Mouse (Mus musculus): Measurements from ENCODE around the gene St6galnac3. TPM values are rescaled to one million over a fixed set of nuclear protein-coding genes. Genes with fewer than 3 reads are reported as not detected.
"Not testable (repeated sequence)": the region's sequence is repeated elsewhere in the genome, so short reads cannot be mapped to it uniquely, and the experiment has no call there.

St6galnac3 gene
- polyA plus RNA-seq, 2 experiments: 20.7 to 36.0 TPM

DNA sequence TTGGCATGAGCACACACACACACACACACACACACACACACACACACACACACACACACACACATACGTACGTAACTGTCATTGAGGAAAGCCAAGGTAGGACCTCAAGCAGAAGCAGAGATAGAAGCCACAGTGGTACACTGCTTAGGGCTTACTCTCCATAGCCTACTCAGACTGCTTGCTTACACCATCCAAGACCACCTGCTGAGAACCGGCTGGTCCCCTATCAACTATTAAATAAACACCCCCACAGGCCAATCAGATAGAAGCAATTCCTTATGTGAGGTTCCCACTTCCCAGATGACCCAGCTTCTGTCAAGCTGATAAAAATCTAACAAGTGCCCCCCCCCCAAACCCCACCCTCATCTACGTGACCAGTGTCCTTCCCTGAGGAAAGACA is 330.2 kb downstream of the St6galnac3 start:
- no peak overlapping the region for H3K4me2 ChIP-seq (replicated peaks; ENCODE audit: low read depth, low read length, severe bottlenecking)
- no peak for DNase-seq (ENCODE audit: low spot score)
- H3K9me3 ChIP-seq (ENCODE audit: control insufficient read depth, low read length): no peaks in the 10 kb centered on the region
- no peaks in the 10 kb centered on the region; the same call in 1 of the 2 replicates for H3K4me1 ChIP-seq (ENCODE audit: control insufficient read depth, insufficient read depth, low read length)
- no peak overlapping the region for H3K27ac ChIP-seq (replicated peaks; ENCODE audit: low read depth, low read length)
- WGBS: 91% methylated on average over 4 of the region's 4 CpGs
- H3K4me3 ChIP-seq (replicated peaks; ENCODE audit: low read length): no peak overlapping the region
- no peaks in the 10 kb centered on the region for H3K27me3 ChIP-seq (ENCODE audit: control insufficient read depth, insufficient read depth, low read length)
- H3K36me3 ChIP-seq (ENCODE audit: control insufficient read depth, insufficient read depth, low read length): no peaks in the 10 kb centered on the region
- no peak overlapping the region for H3K9ac ChIP-seq (ENCODE audit: low read depth, low read length, severe bottlenecking)
- TF ChIP-seq POLR2A (IDR thresholded peaks at IDR 0.05; ENCODE audit: borderline replicate concordance, extremely low read depth, insufficient read depth, insufficient read length): no peak
- no peak for ATAC-seq (ENCODE audit: low FRiP score, low read depth)

DNA sequence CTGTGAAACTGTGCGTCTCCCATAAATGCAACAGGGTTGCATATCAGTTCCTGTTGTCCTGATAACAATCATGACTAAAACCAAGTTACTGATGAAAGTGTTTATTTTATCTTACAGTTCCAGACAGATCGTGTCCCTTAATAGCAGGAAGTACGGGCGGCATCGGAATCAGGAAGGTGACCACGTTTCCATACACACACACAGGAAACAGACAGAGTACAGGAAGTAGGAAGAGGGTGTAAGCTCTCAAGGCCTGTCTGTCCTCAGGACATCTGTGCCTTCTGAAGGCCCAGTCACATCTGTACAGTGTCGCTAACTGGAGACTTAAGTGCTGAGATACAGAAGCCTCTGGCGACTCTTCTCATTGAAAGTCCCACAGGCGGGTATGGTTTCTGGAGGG is 330.8 kb downstream of the St6galnac3 start:
- H3K4me1 ChIP-seq (ENCODE audit: control insufficient read depth, insufficient read depth, low read length): no peaks in the 10 kb centered on the region; the same call in 1 of the 2 replicates
- no peak overlapping the region for H3K4me3 ChIP-seq (replicated peaks; ENCODE audit: low read length)
- H3K27ac ChIP-seq (replicated peaks; ENCODE audit: low read depth, low read length): no peak overlapping the region
- DNase-seq (ENCODE audit: low spot score) (no peak), ATAC-seq (ENCODE audit: low FRiP score, low read depth) (no peak)
- no peak overlapping the region for H3K9ac ChIP-seq (ENCODE audit: low read depth, low read length, severe bottlenecking)
- no peaks in the 10 kb centered on the region for H3K27me3 ChIP-seq (ENCODE audit: control insufficient read depth, insufficient read depth, low read length)
- TF ChIP-seq POLR2A (IDR thresholded peaks at IDR 0.05; ENCODE audit: borderline replicate concordance, extremely low read depth, insufficient read depth, insufficient read length): no peak
- WGBS: 86% methylated on average over 9 of the region's 9 CpGs
- H3K9me3 ChIP-seq (ENCODE audit: control insufficient read depth, low read length): no peaks in the 10 kb centered on the region
- H3K36me3 ChIP-seq (ENCODE audit: control insufficient read depth, insufficient read depth, low read length): no peaks in the 10 kb centered on the region
- H3K4me2 ChIP-seq (replicated peaks; ENCODE audit: low read depth, low read length, severe bottlenecking): no peak overlapping the region

DNA sequence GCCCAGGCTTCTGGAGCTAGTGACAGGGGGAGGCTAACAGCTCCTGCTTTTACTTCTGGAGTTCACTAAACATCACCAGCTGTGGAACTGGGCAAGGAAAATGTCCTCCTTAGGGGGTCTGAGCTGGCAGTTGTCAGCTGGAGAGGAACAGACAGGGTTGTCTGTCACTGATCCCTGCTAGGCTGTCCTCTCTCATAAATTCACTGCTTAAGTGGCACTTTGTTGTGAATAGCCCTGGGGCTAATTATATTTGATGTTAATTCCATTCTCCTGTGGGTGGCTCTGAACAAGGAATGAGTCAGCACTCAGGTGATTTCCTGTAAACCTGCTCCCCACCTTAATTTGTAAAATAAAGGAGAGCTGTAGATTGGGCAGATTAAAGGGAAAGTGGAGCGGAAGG is 333.5 kb downstream of the St6galnac3 start:
- not testable (repeated sequence) for H3K4me3 ChIP-seq (replicated peaks; ENCODE audit: low read length); H3K4me2 ChIP-seq (replicated peaks; ENCODE audit: low read depth, low read length, severe bottlenecking); H3K27me3 ChIP-seq (ENCODE audit: control insufficient read depth, insufficient read depth, low read length); DNase-seq (ENCODE audit: low spot score); H3K27ac ChIP-seq (replicated peaks; ENCODE audit: low read depth, low read length); H3K9me3 ChIP-seq (ENCODE audit: control insufficient read depth, low read length); H3K9ac ChIP-seq (ENCODE audit: low read depth, low read length, severe bottlenecking); H3K36me3 ChIP-seq (ENCODE audit: control insufficient read depth, insufficient read depth, low read length); H3K4me1 ChIP-seq (ENCODE audit: control insufficient read depth, insufficient read depth, low read length); ATAC-seq (ENCODE audit: low FRiP score, low read depth)
- whole genome bisulfite sequencing: 30% methylated on average over 1 of the region's 1 CpGs

GRCm38 (mm10) chr3:153384651-153385050 is 340.3 kb downstream of the St6galnac3 start:
- H3K27me3 ChIP-seq (ENCODE audit: control insufficient read depth, insufficient read depth, low read length); H3K9me3 ChIP-seq (ENCODE audit: control insufficient read depth, low read length); H3K4me2 ChIP-seq (replicated peaks; ENCODE audit: low read depth, low read length, severe bottlenecking); ATAC-seq (ENCODE audit: low FRiP score, low read depth); H3K9ac ChIP-seq (ENCODE audit: low read depth, low read length, severe bottlenecking); H3K4me1 ChIP-seq (ENCODE audit: control insufficient read depth, insufficient read depth, low read length); H3K36me3 ChIP-seq (ENCODE audit: control insufficient read depth, insufficient read depth, low read length); DNase-seq (ENCODE audit: low spot score); H3K27ac ChIP-seq (replicated peaks; ENCODE audit: low read depth, low read length); H3K4me3 ChIP-seq (replicated peaks; ENCODE audit: low read length): not testable (repeated sequence)
- 84% methylated on average over 5 of the region's 5 CpGs for WGBS

DNA sequence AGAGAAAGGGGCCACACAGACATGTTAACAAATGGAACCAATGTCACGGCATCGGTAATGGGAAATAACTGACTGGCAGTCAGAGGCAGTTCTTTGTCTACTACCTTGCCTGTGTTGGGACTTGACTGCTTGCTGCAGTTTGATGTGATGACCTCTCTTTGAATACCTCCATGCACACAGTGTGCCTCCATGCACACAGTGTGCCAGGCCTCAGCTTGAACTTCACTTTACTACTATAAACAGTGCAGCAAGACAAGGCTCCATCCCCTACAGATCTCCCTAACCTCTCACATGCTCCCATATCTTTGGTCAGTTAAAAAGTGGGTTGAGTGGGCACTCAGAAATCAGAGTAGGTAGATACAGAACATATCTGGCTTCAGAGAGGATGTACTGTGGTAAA is 341.3 kb downstream of the St6galnac3 start:
- Histone ChIP-seq H3K27me3 (ENCODE audit: control insufficient read depth, insufficient read depth, low read length) (no peaks in the 10 kb centered on the region), H3K4me2 (replicated peaks; ENCODE audit: low read depth, low read length, severe bottlenecking) (no peak overlapping the region), H3K27ac (replicated peaks; ENCODE audit: low read depth, low read length) (no peak overlapping the region), H3K4me3 (replicated peaks; ENCODE audit: low read length) (no peak overlapping the region), H3K36me3 (ENCODE audit: control insufficient read depth, insufficient read depth, low read length) (no peaks in the 10 kb centered on the region), H3K9ac (ENCODE audit: low read depth, low read length, severe bottlenecking) (no peak overlapping the region), H3K9me3 (ENCODE audit: control insufficient read depth, low read length) (no peaks in the 10 kb centered on the region), H3K4me1 (ENCODE audit: control insufficient read depth, insufficient read depth, low read length) (no peaks in the 10 kb centered on the region)
- ATAC-seq (ENCODE audit: low FRiP score, low read depth) (no peak), DNase-seq (ENCODE audit: low spot score) (no peak)
- WGBS: 91% methylated on average over 2 of the region's 2 CpGs
- TF ChIP-seq POLR2A (IDR thresholded peaks at IDR 0.05; ENCODE audit: borderline replicate concordance, extremely low read depth, insufficient read depth, insufficient read length): no peak

DNA sequence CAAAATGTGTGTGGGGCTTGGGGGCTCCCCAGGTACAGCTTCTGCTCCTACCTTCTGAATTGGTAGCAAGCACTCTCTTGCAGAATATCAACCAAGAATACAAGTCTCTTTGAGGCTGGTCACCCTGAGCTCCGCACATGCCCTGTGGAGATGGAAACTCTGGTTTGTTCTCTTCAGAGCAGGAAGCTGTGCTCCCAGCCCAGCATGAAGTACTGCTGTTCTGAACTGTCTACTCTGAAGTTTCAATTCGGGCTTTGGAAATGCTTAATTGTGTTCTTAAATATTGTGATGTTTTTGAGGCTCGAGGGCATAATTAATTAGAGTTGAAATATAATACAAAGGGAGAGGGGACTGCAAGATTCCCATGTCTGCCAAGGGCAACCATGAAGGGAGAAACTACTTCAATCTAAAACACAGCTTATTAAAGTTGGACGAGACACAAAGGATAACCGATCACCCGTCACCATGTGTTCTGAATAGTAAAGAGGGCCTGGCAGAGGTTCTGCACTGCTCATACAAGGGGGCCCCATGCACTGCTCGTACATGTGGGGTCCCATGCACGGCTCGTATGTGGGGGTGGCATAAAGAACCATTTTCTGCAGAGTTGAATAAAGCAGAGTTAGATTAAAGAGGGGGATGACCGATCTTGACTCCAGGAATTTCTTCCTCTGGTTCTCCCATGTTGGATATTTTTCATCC is 359.8 kb downstream of the St6galnac3 start:
- DNase-seq (ENCODE audit: low spot score) (no peak), ATAC-seq (ENCODE audit: low FRiP score, low read depth) (no peak)
- Histone ChIP-seq H3K4me2 (replicated peaks; ENCODE audit: low read depth, low read length, severe bottlenecking) (no peak overlapping the region), H3K36me3 (ENCODE audit: control insufficient read depth, insufficient read depth, low read length) (no peaks in the 10 kb centered on the region), H3K4me3 (replicated peaks; ENCODE audit: low read length) (no peak overlapping the region), H3K9me3 (ENCODE audit: control insufficient read depth, low read length) (no peaks in the 10 kb centered on the region), H3K27ac (replicated peaks; ENCODE audit: low read depth, low read length) (no peak overlapping the region), H3K27me3 (ENCODE audit: control insufficient read depth, insufficient read depth, low read length) (no peaks in the 10 kb centered on the region), H3K9ac (ENCODE audit: low read depth, low read length, severe bottlenecking) (no peak overlapping the region), H3K4me1 (ENCODE audit: control insufficient read depth, insufficient read depth, low read length) (no peaks in the 10 kb centered on the region)
- WGBS: 76% methylated on average over 10 of the region's 10 CpGs
- no peak for TF ChIP-seq POLR2A (IDR thresholded peaks at IDR 0.05; ENCODE audit: borderline replicate concordance, extremely low read depth, insufficient read depth, insufficient read length)

All from limb, embryonic 14.5 days (tissue).